Mouse (Mus musculus): ENCODE data around the gene Ppie. TPM values are rescaled to one million over a fixed set of nuclear protein-coding genes. Genes with fewer than 3 reads are reported as not detected.
"Not testable (repeated sequence)": the region's sequence is repeated elsewhere in the genome, so short reads cannot be mapped to it uniquely, and the experiment has no call there.

Gene Ppie
- 10 to 100 TPM in 25 of 26 experiments, 1 to 10 TPM in 1; 10.0 to 39.0 (median 23.6) TPM for total RNA-seq (2018; cell fraction: chromatin; rRNA removed)
- total RNA-seq (2018; cell fraction: cytosol; rRNA removed), result 10 to 100 TPM; 12.0 to 18.8 (median 15.8) TPM
- 10 to 100 TPM; 10.8 to 32.0 (median 17.2) TPM for total RNA-seq (2018; cell fraction: nucleus; rRNA removed)
- polyA plus RNA-seq (2018), result 15.4 to 29.9 TPM (median 15.6 TPM) in 3 replicates

- peak within 1 kb of the TSS; percentile 49 for H3K27ac ChIP-seq
- WGBS (ENCODE audit: missing documents), result 2% methylated on average over 34 of the region's 34 CpGs
Measured at GRCm38 (mm10) chr4:123139513-123140154, at the start of gene Ppie. Gene Ppie, minus strand, starts transcription at chr4:123139951.

GRCm38 (mm10) chr4:123184816-123185215 is 45.1 kb upstream of the Ppie start:
- H3K79me2 ChIP-seq (ENCODE audit: inconsistent target), result no peaks in the 10 kb centered on the region
- no peak overlapping the region for H3K4me3 ChIP-seq (ENCODE audit: inconsistent target)
- no peak overlapping the region for H3K27ac ChIP-seq
- H3K36me3 ChIP-seq (ENCODE audit: inconsistent target), result no peaks in the 10 kb centered on the region
- WGBS (ENCODE audit: missing documents), result 58% methylated on average over 3 of the region's 3 CpGs

More at GRCm38 (mm10) chr4:123139513-123140154, at the start of gene Ppie:
- Histone ChIP-seq H3K79me2 (ENCODE audit: inconsistent target) (peaks cover 9% of the 10 kb centered on the region), H3K4me3 (ENCODE audit: inconsistent target) (peak within 1 kb of the TSS; percentile 67), H3K36me3 (ENCODE audit: inconsistent target) (peaks cover 14% of the 10 kb centered on the region; the same call in 1 of the 2 replicates)

GRCm38 (mm10) chr4:123183239-123184056 is 43.7 kb upstream of the Ppie start:
- WGBS (ENCODE audit: missing documents), result 13% methylated on average over 44 of the region's 44 CpGs
- Histone ChIP-seq H3K79me2 (ENCODE audit: inconsistent target) (no peaks in the 10 kb centered on the region), H3K27ac (no peak overlapping the region), H3K36me3 (ENCODE audit: inconsistent target) (no peaks in the 10 kb centered on the region), H3K4me3 (ENCODE audit: inconsistent target) (no peak overlapping the region)

DNA sequence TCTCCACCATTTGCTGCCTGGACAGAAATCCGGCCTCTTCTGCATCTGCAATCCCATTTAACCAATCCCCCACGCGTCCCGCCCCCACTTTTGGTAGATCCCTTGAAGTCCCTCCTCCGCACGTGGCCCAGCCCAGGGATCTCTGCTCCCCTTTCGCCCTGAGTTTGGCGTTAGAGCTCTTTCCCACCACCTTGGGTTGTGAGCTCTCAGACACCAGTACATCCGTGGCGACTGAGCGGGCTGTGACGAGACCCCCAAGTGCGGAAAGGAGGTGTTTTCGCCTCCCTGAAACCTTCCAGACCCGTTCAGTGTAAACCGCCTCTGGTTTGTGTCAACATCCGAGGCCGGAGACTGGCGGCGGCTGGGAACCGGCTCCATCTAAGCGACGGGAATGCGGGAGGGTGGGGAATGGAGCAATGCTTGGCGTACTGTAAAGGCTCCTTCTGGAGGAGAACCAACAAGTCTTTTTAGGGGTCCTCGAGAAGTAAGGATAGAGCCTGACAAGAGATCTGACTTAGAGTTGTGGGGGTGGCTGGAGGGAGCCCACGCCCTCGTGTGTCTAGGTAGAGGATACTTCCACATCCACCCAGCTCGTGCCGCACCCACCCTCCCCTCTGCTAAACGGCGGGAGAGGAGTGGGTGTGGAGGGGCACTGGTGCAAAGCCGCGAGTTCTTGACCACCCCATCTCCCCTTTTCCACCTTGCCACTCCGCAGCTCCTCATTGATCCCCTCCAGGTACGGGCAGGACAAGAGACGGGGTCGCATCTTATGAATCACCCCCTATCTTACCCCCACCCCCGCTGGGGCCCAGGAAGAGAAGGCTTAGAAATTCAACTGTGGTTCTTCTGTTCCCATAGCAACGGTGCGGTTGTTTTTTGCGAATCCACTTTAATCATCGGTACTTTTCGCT is 42.8 kb upstream of the Ppie start, which contains the start of gene Hpcal4:
Gene Hpcal4 (plus strand): TSS at position 900 of the 911 bp plus-strand sequence.
- Histone ChIP-seq H3K36me3 (ENCODE audit: inconsistent target) (no peaks in the 10 kb centered on the region), H3K79me2 (ENCODE audit: inconsistent target) (no peaks in the 10 kb centered on the region), H3K4me3 (ENCODE audit: inconsistent target) (no peak within 1 kb of the TSS), H3K27ac (no peak within 1 kb of the TSS)
- WGBS (ENCODE audit: missing documents), result 2% methylated on average over 44 of the region's 44 CpGs

- H3K27ac ChIP-seq, result no peak overlapping the region
- H3K79me2 ChIP-seq (ENCODE audit: inconsistent target), result no peaks in the 10 kb centered on the region
- H3K36me3 ChIP-seq (ENCODE audit: inconsistent target), result no peaks in the 10 kb centered on the region
- H3K4me3 ChIP-seq (ENCODE audit: inconsistent target), result no peak overlapping the region
Measured at GRCm38 (mm10) chr4:123171811-123172210, 32.1 kb upstream of the Ppie start.

GRCm38 (mm10) chr4:123164157-123164556 is 24.4 kb upstream of the Ppie start:
- WGBS (ENCODE audit: missing documents), result 89% methylated on average over 15 of the region's 15 CpGs
- Histone ChIP-seq H3K4me3 (ENCODE audit: inconsistent target) (no peak overlapping the region), H3K79me2 (ENCODE audit: inconsistent target) (no peaks in the 10 kb centered on the region), H3K36me3 (ENCODE audit: inconsistent target) (no peaks in the 10 kb centered on the region), H3K27ac (no peak overlapping the region)

DNA sequence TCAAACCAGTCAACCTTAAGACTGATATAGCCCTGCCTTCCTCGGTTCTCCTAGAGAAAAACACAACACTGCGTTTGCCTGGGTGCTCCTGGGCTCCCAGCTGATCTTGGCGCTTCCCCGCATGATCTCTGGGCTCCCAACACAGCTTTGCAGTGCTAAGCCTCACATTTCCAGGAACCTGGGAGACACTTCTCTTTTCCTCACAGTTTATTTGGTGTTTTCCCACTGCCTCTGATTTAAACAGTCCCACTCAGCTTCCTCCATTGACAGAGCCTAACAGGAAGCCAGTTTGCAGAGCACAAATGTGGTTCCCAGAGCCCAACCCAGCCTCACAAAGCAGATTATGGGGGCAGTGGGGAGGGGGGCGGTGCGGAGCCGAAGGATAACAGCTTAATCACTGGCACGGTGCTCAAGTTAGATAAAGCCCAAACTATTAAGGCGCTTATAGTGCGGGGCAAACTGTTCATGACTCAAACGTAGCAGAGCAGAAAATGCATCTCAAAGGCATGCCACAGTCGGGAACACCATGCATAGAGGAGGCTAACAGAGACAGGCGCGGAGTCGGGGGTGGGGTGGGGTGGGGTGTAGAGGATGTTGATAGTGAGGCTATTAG is 22.7 kb upstream of the Ppie start:
- Histone ChIP-seq H3K4me3 (ENCODE audit: inconsistent target) (no peak overlapping the region), H3K79me2 (ENCODE audit: inconsistent target) (no peaks in the 10 kb centered on the region), H3K27ac (no peak overlapping the region), H3K36me3 (ENCODE audit: inconsistent target) (no peaks in the 10 kb centered on the region)
- WGBS (ENCODE audit: missing documents), result 10% methylated on average over 15 of the region's 15 CpGs

DNA sequence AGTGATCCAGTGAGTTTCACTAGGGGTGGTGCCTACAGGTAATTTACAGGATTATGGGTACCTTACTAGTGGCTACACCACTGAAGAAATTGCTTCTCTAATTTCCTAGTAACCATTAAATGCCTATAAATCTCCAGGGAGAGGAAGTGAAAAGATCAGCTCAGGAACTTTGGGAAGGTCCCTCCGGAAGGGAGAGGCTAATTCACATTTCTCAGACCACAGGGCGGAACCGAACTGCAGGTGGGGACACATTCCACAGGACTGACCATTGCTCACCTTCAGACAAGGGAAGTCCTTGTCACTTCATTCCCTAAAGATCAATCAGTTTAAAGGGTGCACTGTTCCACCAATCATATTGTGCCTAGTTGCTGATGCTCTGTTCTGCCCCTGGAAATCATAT is 21.5 kb upstream of the Ppie start:
- not testable (repeated sequence) for H3K36me3 ChIP-seq (ENCODE audit: inconsistent target); H3K27ac ChIP-seq; H3K4me3 ChIP-seq (ENCODE audit: inconsistent target); H3K79me2 ChIP-seq (ENCODE audit: inconsistent target)
- WGBS (ENCODE audit: missing documents), result 73% methylated on average over 3 of the region's 3 CpGs

DNA sequence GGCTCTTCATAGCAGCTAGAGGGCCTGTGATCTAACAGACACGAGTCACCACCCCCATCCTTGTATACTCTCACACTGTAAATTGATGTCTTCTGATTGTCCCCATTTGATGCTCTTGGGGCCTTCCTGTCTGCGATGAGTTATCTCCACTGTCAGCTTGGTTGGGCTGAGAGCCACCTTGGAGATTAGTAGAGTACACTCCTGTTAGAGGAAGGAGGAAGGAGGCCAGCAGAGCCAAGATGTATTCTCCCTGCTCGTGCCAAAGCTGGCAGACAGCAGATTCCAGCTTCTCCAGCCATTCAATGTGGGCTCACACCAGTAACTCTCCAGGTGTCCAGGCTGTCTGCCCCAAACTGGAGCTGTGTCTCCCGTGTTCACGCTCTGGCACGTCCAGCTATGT is 20.8 kb upstream of the Ppie start:
- no peaks in the 10 kb centered on the region for H3K79me2 ChIP-seq (ENCODE audit: inconsistent target)
- WGBS (ENCODE audit: missing documents), result 85% methylated on average over 5 of the region's 6 CpGs

GRCm38 (mm10) chr4:123155840-123156239 is 16.1 kb upstream of the Ppie start:
- no peaks in the 10 kb centered on the region for H3K79me2 ChIP-seq (ENCODE audit: inconsistent target)
- no peak overlapping the region for H3K27ac ChIP-seq
- H3K4me3 ChIP-seq (ENCODE audit: inconsistent target), result no peak overlapping the region
- H3K36me3 ChIP-seq (ENCODE audit: inconsistent target), result no peaks in the 10 kb centered on the region

More for the DNA sequence above, 20.8 kb upstream of the Ppie start:
- no peak overlapping the region for H3K4me3 ChIP-seq (ENCODE audit: inconsistent target)
- no peak overlapping the region for H3K27ac ChIP-seq
- H3K36me3 ChIP-seq (ENCODE audit: inconsistent target), result no peaks in the 10 kb centered on the region

- H3K36me3 ChIP-seq (ENCODE audit: inconsistent target), result no peaks in the 10 kb centered on the region
- H3K79me2 ChIP-seq (ENCODE audit: inconsistent target), result no peaks in the 10 kb centered on the region
- H3K4me3 ChIP-seq (ENCODE audit: inconsistent target), result no peak overlapping the region
- 71% methylated on average over 2 of the region's 2 CpGs for WGBS (ENCODE audit: missing documents)
- no peak overlapping the region for H3K27ac ChIP-seq
Measured at GRCm38 (mm10) chr4:123155427-123155826, 15.7 kb upstream of the Ppie start.

- WGBS (ENCODE audit: missing documents), result 37% methylated on average over 4 of the region's 4 CpGs
- no peaks in the 10 kb centered on the region for H3K79me2 ChIP-seq (ENCODE audit: inconsistent target)
- H3K27ac ChIP-seq, result no peak overlapping the region
- H3K36me3 ChIP-seq (ENCODE audit: inconsistent target), result no peaks in the 10 kb centered on the region
- no peak overlapping the region for H3K4me3 ChIP-seq (ENCODE audit: inconsistent target)
Measured at GRCm38 (mm10) chr4:123155004-123155403, 15.3 kb upstream of the Ppie start.

- WGBS (ENCODE audit: missing documents), result 78% methylated on average over 5 of the region's 5 CpGs
- Histone ChIP-seq H3K36me3 (ENCODE audit: inconsistent target) (no peaks in the 10 kb centered on the region), H3K79me2 (ENCODE audit: inconsistent target) (no peaks in the 10 kb centered on the region), H3K4me3 (ENCODE audit: inconsistent target) (no peak overlapping the region), H3K27ac (no peak overlapping the region)
Measured at GRCm38 (mm10) chr4:123152976-123153375, 13.2 kb upstream of the Ppie start.

- H3K79me2 ChIP-seq (ENCODE audit: inconsistent target), result no peaks in the 10 kb centered on the region
- no peaks in the 10 kb centered on the region for H3K36me3 ChIP-seq (ENCODE audit: inconsistent target)
- H3K27ac ChIP-seq, result no peak overlapping the region
- 94% methylated on average over 2 of the region's 4 CpGs for WGBS (ENCODE audit: missing documents)
- H3K4me3 ChIP-seq (ENCODE audit: inconsistent target), result no peak overlapping the region
Measured at GRCm38 (mm10) chr4:123152003-123152402, 12.3 kb upstream of the Ppie start.

Data from macrophage (primary cell).